Mouse (Mus musculus) midbrain, postnatal 0 days (tissue): ENCODE results near the gene Gna15. TPM values are rescaled to one million over a fixed set of nuclear protein-coding genes. Genes with fewer than 3 reads are reported as not detected.

Experiments used
- ATAC-seq: fragments of 200-750 bp; cut with Nextera tagmentation; 2 replicates; pipeline ENCODE4 v1.8.0; 2017; ENCODE audit warnings: moderate number of reproducible peaks, mild to moderate bottlenecking, moderate TSS enrichment, moderate library complexity; ENCODE audit not compliant: low FRiP score
- DNase-seq: peaks from one replicate; pipeline ENCODE4 v3.0.0-alpha.2; 2015; ENCODE audit warnings: low spot score
- H3K27ac ChIP-seq: fragments of 300-500 bp; sonication (generic); 2 replicates; pipeline ENCODE4 v1.5.1; 2014; ENCODE audit warnings: low read depth, mild to moderate bottlenecking, low read length, mixed read lengths
- H3K27me3 ChIP-seq: fragments of 300-500 bp; sonication (generic); 2 replicates; pipeline ENCODE4 v1.6.1; 2014; ENCODE audit warnings: low read length, control low read depth, mixed read lengths; ENCODE audit not compliant: insufficient read depth
- H3K36me3 ChIP-seq: fragments of 300-500 bp; sonication (generic); 2 replicates; pipeline ENCODE4 v1.6.1; 2014; ENCODE audit warnings: low read length, control low read depth, mixed read lengths; ENCODE audit not compliant: insufficient read depth
- H3K4me1 ChIP-seq: fragments of 300-500 bp; sonication (generic); 2 replicates; pipeline ENCODE4 v1.6.1; 2014; ENCODE audit warnings: mild to moderate bottlenecking, control low read depth, antibody characterized with exemption, low read length, mixed read lengths; ENCODE audit not compliant: insufficient read depth
- H3K4me2 ChIP-seq: fragments of 300-500 bp; sonication (generic); 2 replicates; pipeline ENCODE4 v1.6.1; 2014; ENCODE audit warnings: low read depth, mild to moderate bottlenecking, low read length, mixed read lengths; ENCODE audit not compliant: poor library complexity, severe bottlenecking
- H3K4me3 ChIP-seq: fragments of 300-500 bp; sonication (generic); 2 replicates; pipeline ENCODE4 v1.5.1; 2014; ENCODE audit warnings: low read depth, mild to moderate bottlenecking, low read length, moderate library complexity
- H3K9ac ChIP-seq: fragments of 300-500 bp; sonication (generic); replicated peaks from 2 replicates; pipeline ENCODE4 v1.6.1; 2014; ENCODE audit warnings: mild to moderate bottlenecking, low read length, moderate library complexity, mixed read lengths; ENCODE audit not compliant: poor library complexity, severe bottlenecking
- H3K9me3 ChIP-seq: fragments of 300-500 bp; sonication (generic); 2 replicates; pipeline ENCODE4 v1.6.1; 2016; ENCODE audit warnings: low read length, control low read depth
- CTCF ChIP-seq: IDR thresholded peaks from 2 replicates; pipeline ENCODE4 v1.5.1; 2016; ENCODE audit warnings: antibody characterized with exemption, mild to moderate bottlenecking
- WGBS: fragments of 180-500 bp; shearing (Covaris S2); extraction: QIAGEN DNeasy Blood & Tissue Kit; methylation state at CpG from one replicate; pipeline ENCODE4 v1.1.7; 2014; 5-methylcytosine and 5-hydroxymethylcytosine counted together
- polyA plus RNA-seq: library from polyadenylated mRNA; unstranded; fragments of >200 nt; fragmentation: Nextera tagmentation; extraction: Ambion mirVana; gene quantifications from 2 replicates; pipeline ENCODE4 v1.2.1, GENCODE M21; 2015
- total RNA-seq: library from RNA; depleted of rRNA; stranded (reverse); fragments of >200 nt; gene quantifications from 2 replicates; pipeline ENCODE4 v1.2.3, GENCODE M21; 2014

Gna15 gene
- total and polyA plus RNA-seq, 2 experiments from 2014 or later: 1.2 to 2.1 TPM

DNA sequence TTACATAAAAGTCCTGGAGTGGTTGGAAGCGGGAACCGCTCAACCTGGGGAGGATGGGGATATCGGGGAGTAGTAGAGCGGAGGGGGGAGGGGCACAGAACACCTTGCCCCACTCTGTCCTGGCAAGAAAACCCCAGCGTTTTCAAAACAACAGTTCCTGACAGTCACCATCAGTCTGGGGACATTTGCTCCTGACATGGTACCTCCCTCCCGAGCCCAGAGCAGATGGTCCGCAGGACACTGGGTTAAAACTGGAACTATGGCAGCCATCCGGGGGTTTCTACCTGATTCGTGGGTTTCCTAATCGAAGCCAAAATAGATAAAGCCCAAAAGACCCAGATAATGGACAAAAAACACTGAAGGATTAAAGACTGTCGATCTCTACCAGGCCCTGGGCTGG lies 63.1 kb downstream of the Gna15 start:
- 0 out of 2 replicates have a peak, but pooled peaks cover 2% of the 10 kb centered on the region for H3K27me3 ChIP-seq

DNA sequence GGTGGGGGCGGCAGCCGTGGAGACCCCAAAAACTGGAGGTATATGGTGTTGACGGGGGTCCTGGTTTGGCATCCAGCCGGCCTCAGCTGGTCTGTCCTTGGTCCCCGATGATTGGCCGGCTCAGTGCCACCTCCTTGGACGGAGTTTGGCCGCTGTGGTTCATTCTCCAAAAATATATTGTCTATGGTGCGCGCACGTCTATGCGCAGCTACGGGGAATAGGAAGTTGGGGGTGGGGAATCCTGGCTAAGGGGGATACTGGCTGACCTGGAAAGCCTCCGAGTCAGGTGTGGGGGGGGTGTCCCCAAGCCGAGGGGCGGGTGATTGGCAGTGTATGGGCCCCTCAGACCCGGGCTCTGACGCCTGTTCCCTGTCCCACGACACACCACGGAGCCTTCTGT lies 63.6 kb downstream of the Gna15 start:
- ATAC-seq (no peak), DNase-seq (no peak)
- no peak overlapping the region for H3K4me3 ChIP-seq
- 0 out of 2 replicates have a peak, but pooled peaks cover 2% of the 10 kb centered on the region for H3K27me3 ChIP-seq
- TF ChIP-seq CTCF: no peak
- H3K9me3 ChIP-seq: no peaks in the 10 kb centered on the region
- H3K9ac ChIP-seq: no peak overlapping the region
- no peak overlapping the region for H3K27ac ChIP-seq
- no peaks in the 10 kb centered on the region for H3K4me1 ChIP-seq
- no peak overlapping the region for H3K4me2 ChIP-seq
- peaks cover 14% of the 10 kb centered on the region; the same call in 1 of the 2 replicates for H3K36me3 ChIP-seq
- 31% methylated on average over 20 of the region's 20 CpGs for WGBS

More for the DNA sequence above, 63.1 kb downstream of the Gna15 start:
- 45% methylated on average over 11 of the region's 11 CpGs for WGBS
- Histone ChIP-seq H3K27ac (no peak overlapping the region), H3K9ac (no peak overlapping the region), H3K9me3 (no peaks in the 10 kb centered on the region), H3K4me3 (no peak overlapping the region), H3K4me2 (no peak overlapping the region), H3K36me3 (peaks cover 18% of the 10 kb centered on the region), H3K4me1 (no peaks in the 10 kb centered on the region)
- TF ChIP-seq CTCF: no peak
- DNase-seq (no peak), ATAC-seq (no peak)

- H3K27ac ChIP-seq: no peak overlapping the region
- peaks cover 5% of the 10 kb centered on the region; the same call in 1 of the 2 replicates for H3K27me3 ChIP-seq
- H3K9ac ChIP-seq: no peak overlapping the region
- no peak overlapping the region for H3K4me3 ChIP-seq
- no peak overlapping the region for H3K4me2 ChIP-seq
- ATAC-seq (no peak), DNase-seq (no peak)
- H3K9me3 ChIP-seq: no peaks in the 10 kb centered on the region
- 70% methylated on average over 21 of the region's 21 CpGs for WGBS
- H3K36me3 ChIP-seq: peaks cover 14% of the 10 kb centered on the region; the same call in 1 of the 2 replicates
- TF ChIP-seq CTCF: no peak
- H3K4me1 ChIP-seq: no peaks in the 10 kb centered on the region
Observed at GRCm38 (mm10) chr10:81459399-81459798, 64.6 kb downstream of the Gna15 start.

- H3K36me3 ChIP-seq: peaks cover 7% of the 10 kb centered on the region; the same call in 1 of the 2 replicates
- H3K9ac ChIP-seq: no peak overlapping the region
- no peak for TF ChIP-seq CTCF
- H3K4me3 ChIP-seq: no peak overlapping the region
- ATAC-seq (no peak), DNase-seq (no peak)
- H3K4me2 ChIP-seq: no peak overlapping the region
- no peak overlapping the region for H3K27ac ChIP-seq
- peaks cover 12% of the 10 kb centered on the region for H3K27me3 ChIP-seq
- no peaks in the 10 kb centered on the region for H3K4me1 ChIP-seq
- no peaks in the 10 kb centered on the region for H3K9me3 ChIP-seq
- 82% methylated on average over 6 of the region's 6 CpGs for WGBS
Observed at GRCm38 (mm10) chr10:81458267-81458666, 65.8 kb downstream of the Gna15 start.

- H3K4me2 ChIP-seq: no peak overlapping the region
- TF ChIP-seq CTCF: no peak
- H3K9ac ChIP-seq: no peak overlapping the region
- H3K4me1 ChIP-seq: no peaks in the 10 kb centered on the region
- H3K27me3 ChIP-seq: peaks cover 18% of the 10 kb centered on the region
- no peak overlapping the region for H3K4me3 ChIP-seq
- 93% methylated on average over 8 of the region's 8 CpGs for WGBS
- H3K36me3 ChIP-seq: peaks cover 7% of the 10 kb centered on the region; the same call in 1 of the 2 replicates
- ATAC-seq: no peak
- no peak for DNase-seq
- no peaks in the 10 kb centered on the region for H3K9me3 ChIP-seq
- H3K27ac ChIP-seq: no peak overlapping the region
Observed at GRCm38 (mm10) chr10:81457624-81458023, 66.4 kb downstream of the Gna15 start.

GRCm38 (mm10) chr10:81456983-81457563 lies 67.0 kb downstream of the Gna15 start:
- TF ChIP-seq CTCF: no peak
- no peak overlapping the region for H3K4me3 ChIP-seq
- ATAC-seq (no peak), DNase-seq (no peak)
- H3K9me3 ChIP-seq: no peaks in the 10 kb centered on the region
- 52% methylated on average over 12 of the region's 12 CpGs for WGBS
- no peaks in the 10 kb centered on the region for H3K4me1 ChIP-seq
- peaks cover 24% of the 10 kb centered on the region for H3K27me3 ChIP-seq
- no peak overlapping the region for H3K4me2 ChIP-seq
- 0 out of 2 replicates have a peak, but pooled peaks cover 3% of the 10 kb centered on the region for H3K36me3 ChIP-seq
- H3K27ac ChIP-seq: no peak overlapping the region
- H3K9ac ChIP-seq: no peak overlapping the region
